Mouse (Mus musculus): ENCODE results near the gene Lrrc55.

DNA sequence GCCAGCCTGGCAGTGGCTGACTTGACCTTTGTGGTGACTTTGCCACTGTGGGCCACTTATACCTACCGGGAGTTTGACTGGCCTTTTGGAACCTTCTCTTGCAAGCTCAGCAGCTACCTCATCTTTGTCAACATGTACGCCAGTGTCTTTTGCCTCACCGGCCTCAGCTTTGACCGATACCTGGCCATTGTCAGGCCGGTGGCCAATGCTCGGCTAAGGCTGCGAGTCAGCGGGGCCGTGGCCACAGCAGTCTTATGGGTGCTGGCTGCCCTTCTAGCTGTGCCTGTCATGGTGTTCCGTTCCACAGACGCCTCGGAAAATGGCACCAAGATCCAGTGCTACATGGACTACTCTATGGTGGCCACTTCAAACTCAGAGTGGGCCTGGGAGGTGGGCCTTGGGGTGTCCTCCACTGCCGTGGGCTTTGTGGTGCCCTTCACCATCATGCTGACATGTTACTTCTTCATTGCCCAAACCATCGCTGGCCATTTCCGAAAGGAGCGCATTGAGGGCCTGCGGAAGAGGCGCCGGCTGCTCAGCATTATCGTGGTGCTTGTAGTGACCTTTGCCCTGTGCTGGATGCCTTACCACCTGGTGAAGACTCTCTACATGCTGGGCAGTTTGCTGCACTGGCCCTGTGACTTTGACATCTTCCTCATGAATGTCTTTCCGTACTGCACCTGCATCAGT, 60.0 kb downstream of the Lrrc55 start:
- no peak for TF ChIP-seq CTCF (IDR thresholded peaks at IDR 0.05; ENCODE audit: low read depth)
- no peak for TF ChIP-seq EP300 (IDR thresholded peaks at IDR 0.05; ENCODE audit: low read depth)

Data from liver, postnatal 0 days (tissue).